Mouse (Mus musculus) embryo, embryonic 9.5 days (tissue): ENCODE data around the gene Megf8.
"Not testable (repeated sequence)": the region's sequence is repeated elsewhere in the genome, so short reads cannot be mapped to it uniquely, and the experiment has no call there.

ENCODE experiments used
- DNase-seq: peaks from one replicate; pipeline ENCODE4 v3.0.0-alpha.2; 2017; ENCODE audit errors: extremely low spot score

Gene Megf8

DNA sequence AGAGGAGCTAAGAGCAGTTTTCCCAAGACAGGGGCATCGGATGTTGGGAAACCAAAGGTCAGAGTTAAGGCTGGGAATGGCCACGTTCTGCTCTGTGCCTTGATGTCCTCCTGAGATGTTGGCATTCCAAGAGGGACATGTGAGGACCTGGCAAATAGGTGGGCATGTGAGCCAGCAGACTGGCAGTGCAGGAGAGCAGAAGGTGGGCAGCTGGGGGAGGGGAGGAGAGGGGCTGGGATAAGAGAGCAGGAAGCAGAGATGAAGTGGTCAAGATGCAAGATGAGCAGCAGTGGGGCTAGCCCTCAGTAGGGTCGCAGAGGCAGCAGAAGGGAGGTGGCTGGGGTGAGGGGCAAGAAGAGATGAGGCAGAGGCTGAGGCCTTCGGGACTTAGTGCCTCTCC is 66.9 kb downstream of the Megf8 start:
- DNase-seq = no peak

DNA sequence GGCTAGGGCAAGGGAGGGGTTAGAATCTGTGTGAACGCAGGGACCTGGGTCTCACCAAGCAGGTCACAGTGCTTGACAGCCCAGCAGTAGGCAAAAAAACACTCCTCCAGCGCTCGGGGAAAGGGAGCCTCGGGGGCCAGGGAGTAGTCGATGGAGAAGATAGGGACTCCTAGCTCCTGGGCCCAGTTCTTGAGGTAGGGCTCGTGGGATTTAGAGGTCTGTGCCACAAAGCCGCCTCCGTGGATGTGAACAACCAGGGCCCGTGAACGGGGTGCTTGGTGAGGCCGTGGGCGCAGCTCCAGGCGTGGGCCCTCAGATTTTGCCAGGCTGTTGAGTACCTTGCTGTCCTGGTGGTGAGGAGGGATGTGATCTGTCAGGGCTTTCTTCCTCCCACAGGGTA is 67.4 kb downstream of the Megf8 start:
- DNase-seq = no peak

- DNase-seq = no peak
Observed at GRCm38 (mm10) chr7:25384818-25385217, 67.9 kb downstream of the Megf8 start.

DNA sequence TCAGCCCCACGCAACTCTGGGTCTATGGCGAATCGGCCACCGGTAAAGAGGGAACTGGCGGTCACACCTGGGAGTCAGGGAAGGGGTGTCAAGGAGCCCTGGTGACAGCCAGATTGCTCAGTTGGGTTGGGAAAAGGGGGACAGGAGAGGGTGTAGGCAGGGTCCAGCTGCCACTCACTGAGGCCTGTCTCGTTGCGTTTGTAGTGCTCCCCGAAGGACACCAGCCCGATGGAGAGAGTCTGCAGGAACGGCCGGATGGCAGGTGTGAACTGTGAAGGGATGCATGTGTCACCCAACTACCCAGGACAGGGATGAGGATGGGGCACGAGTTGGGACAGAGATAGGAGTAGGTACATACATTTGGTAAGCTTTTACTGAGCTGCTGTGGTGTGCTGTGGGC is 68.3 kb downstream of the Megf8 start:
- no peak for DNase-seq

DNA sequence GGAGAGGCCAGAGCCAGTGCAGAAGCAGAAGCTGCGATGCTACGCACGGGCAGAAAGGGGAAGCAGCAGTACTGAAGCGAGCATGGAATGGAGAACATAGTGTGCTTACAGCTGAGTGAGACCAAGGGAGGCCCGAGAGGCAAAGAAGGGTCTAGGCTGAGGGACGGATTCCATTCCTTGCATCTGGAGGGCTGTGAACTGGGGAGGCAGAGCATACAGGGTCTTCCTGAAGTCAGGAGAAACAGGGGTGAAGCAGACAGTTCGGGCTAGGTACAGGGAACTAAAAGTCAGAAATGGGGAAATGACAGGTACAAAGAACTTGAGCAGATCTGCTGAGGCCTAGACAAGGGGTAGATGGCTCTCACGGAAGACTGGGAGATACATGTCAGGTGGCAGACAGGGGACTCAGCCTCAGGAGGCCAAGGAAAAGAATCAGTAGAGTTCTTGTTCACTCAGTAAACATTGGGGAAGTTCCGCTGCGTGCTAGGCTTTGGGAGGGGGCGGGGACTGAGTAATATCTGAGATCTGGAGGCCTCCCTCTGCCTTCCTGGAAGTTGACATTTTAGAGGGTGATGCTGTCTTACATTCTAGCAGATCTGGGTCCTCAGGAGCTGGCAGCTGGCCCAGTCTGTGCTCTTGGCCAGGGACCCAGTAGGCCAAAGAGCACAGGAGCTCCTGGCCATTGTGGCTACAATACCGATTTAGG is 69.0 kb downstream of the Megf8 start:
- no peak for DNase-seq

GRCm38 (mm10) chr7:25387811-25388440 is 71.0 kb downstream of the Megf8 start:
- DNase-seq = no peak

DNA sequence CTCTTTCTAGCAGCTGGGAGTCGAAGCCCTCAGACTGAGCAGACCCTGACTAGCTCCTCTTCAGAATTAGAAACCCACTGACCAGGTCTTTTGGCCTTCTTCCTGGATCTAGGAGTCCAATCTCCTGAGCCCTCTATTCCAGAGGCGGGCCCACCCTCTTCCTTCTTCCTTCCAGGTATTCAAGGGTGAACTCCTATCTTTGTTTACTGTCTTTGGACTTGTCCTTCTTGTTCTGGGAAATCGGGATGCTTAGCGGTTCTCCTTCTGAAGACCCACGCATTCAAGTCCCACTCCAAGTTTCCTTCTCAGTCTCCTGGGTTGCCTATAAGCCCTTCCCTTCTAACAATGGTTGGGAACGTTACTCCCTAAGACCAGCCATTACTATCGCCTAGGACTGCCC is 72.0 kb downstream of the Megf8 start:
- no peak for DNase-seq

DNA sequence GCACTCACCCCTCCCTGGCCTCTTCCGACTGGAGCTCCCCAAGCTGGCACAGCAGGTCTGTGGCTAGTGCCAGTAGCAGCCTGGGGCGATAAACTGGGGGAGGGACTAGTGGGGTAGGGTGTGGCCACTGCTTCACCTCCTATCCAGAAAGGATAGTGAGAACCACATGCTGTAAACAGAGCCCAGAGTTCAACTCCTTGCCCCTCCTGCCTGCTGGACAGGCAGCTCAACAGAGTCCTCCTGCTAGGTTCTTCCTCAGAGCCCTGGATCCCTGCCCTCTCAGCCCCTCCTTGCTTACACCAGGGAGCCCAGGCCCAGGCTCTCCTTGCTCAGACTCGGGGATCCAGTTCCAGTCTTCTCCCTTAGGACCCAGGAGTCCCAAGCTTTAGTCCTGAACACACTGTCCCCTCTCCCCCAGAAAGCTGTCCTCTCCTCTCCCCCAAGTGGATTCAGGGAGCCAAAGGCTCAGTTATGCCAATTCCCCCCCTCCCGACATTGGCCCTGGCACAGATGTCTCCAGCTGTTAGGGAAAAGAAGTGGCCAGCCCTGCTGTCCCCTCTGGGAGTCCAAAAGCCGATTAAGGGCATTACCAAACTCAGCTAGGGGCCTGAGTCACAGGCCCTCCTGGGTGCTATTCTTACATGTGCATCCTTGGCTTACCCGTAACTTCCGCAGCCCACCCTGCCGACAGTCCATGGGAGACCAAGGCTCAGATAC is 73.2 kb downstream of the Megf8 start:
- DNase-seq = no peak

GRCm38 (mm10) chr7:25390986-25391385 is 74.0 kb downstream of the Megf8 start:
- no peak for DNase-seq

GRCm38 (mm10) chr7:25391856-25392453 is 75.0 kb downstream of the Megf8 start:
- DNase-seq = no peak

GRCm38 (mm10) chr7:25392851-25393250 is 75.9 kb downstream of the Megf8 start:
- no peak for DNase-seq

- no peak for DNase-seq
Observed at GRCm38 (mm10) chr7:25393451-25394210, 76.7 kb downstream of the Megf8 start.

- no peak for DNase-seq
Observed at GRCm38 (mm10) chr7:25394754-25395153, 77.8 kb downstream of the Megf8 start.

GRCm38 (mm10) chr7:25395186-25395557 is 78.2 kb downstream of the Megf8 start:
- no peak for DNase-seq

- peak; percentile 94 for DNase-seq
Observed at GRCm38 (mm10) chr7:25395558-25396521, 78.9 kb downstream of the Megf8 start.

GRCm38 (mm10) chr7:25396621-25397020 is 79.7 kb downstream of the Megf8 start:
- no peak for DNase-seq

- DNase-seq = no peak
Observed at GRCm38 (mm10) chr7:25398610-25399009, 81.6 kb downstream of the Megf8 start, which contains the start of gene Lipe. Gene Lipe, minus strand, starts transcription at chr7:25398710.

DNA sequence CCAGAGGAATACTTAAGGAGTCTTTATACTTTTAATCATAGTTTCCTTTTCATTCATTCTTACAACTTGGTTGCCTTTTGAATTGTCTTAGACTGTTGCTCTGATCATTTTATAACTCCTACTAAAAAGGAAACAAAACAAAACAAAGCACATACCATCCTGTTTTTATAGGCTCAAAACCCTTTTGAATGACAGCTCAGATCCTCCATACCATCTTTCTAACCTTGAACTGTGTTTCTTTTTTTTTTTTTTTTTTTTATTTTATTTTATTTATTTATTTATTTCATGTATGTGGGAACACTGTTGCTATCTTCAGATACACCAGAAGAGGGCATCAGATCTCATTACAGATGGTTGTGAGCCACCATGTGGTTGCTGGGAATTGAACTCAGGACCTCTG is 82.1 kb downstream of the Megf8 start:
- DNase-seq = not testable (repeated sequence)

GRCm38 (mm10) chr7:25401551-25401950 is 84.6 kb downstream of the Megf8 start:
- DNase-seq = no peak

DNA sequence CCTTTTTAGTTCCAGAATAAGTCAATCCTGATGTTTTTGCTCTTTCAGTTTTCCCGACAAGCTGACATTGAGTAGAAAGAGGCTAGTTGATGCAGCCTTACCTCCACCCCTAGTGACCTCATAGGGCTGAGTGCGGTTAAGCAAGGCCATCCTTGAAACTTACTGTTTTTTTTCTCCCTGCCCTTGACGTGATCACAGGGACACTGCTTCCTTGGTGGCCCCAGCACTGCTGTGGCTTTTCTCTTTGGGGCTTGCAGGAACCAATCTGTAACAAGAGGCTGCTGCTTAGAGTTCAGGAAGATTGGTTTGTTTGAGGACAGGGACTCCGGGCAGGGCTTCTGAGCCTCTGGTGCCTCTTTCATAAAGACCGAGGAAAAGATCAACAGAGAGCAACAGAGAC is 85.0 kb downstream of the Megf8 start:
- DNase-seq = no peak

- peak; percentile 51 for DNase-seq
Observed at GRCm38 (mm10) chr7:25402671-25403101, 85.7 kb downstream of the Megf8 start.
